Mouse (Mus musculus): Measurements from ENCODE around the gene Tenm4. TPM values are rescaled to one million over a fixed set of nuclear protein-coding genes. Genes with fewer than 3 reads are reported as not detected.
A peak's percentile ranks its signal among the peaks of the same experiment; 100 is the strongest.

Tenm4 gene
- polyA plus RNA-seq, 1 experiment from 2014 or later = 51.6 TPM

DNA sequence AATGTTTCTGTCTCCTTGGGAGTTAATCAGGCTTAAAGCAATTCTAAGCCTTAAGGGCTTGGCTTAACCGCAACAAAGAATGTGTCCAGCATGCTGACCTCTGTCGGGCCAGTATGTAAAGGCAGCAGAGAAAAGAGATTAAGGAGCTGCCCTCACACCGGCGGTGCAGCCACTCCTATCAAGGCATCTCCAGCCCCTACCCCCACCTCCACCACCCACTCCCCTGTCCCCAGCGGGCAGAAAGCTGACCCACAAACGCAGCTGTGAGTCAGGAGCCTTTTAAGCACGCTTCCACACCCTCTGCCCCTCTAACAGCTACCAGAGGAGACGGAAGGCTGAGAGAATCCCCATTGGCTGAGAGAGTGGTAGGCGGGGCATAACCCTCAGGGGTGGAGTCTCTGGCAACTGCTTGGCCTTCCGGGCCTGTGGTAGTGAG is 18.1 kb upstream of the Tenm4 start:
- no peaks in the 10 kb centered on the region for H3K36me3 ChIP-seq
- H3K9ac ChIP-seq = no peak overlapping the region
- H3K4me1 ChIP-seq = peaks cover 13% of the 10 kb centered on the region
- no peak overlapping the region for H3K27ac ChIP-seq (replicated peaks)
- peak overlapping the region; percentile 58 for H3K4me2 ChIP-seq (replicated peaks)
- 1% methylated on average over 10 of the region's 10 CpGs for WGBS
- no peaks in the 10 kb centered on the region for H3K27me3 ChIP-seq
- ATAC-seq (ENCODE audit: insufficient number of reproducible peaks, low FRiP score, low TSS enrichment, low read depth) = peak; percentile 90
- H3K9me3 ChIP-seq (replicated peaks) = no peaks in the 10 kb centered on the region
- peak overlapping the region; percentile 40 for H3K4me3 ChIP-seq (replicated peaks)

DNA sequence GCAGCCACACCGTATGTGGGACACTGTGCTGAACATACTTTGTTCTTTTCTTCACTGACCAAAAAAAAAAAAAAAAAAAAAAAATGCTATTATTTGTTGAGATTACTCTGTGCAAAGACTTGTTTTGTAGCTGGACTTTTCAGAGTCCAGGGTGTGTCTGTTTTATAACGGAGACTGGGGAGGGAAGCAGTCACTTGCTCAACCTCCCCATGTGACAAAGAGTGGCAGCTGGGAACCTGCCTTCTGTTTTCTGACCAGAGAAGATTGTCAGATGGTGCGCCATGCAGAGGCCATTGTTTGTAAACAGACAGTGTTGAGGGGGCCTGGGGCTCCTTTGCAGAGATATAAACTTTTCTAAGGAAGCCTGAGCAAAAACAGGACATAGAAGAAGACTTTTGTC is 17.0 kb upstream of the Tenm4 start:
- ATAC-seq (ENCODE audit: insufficient number of reproducible peaks, low FRiP score, low TSS enrichment, low read depth) = no peak
- Histone ChIP-seq H3K27me3 (no peaks in the 10 kb centered on the region), H3K36me3 (no peaks in the 10 kb centered on the region), H3K27ac (replicated peaks) (no peak overlapping the region), H3K9ac (no peak overlapping the region), H3K4me1 (peaks cover 13% of the 10 kb centered on the region), H3K9me3 (replicated peaks) (no peaks in the 10 kb centered on the region), H3K4me2 (replicated peaks) (no peak overlapping the region), H3K4me3 (replicated peaks) (no peak overlapping the region)
- 82% methylated on average over 3 of the region's 3 CpGs for WGBS

DNA sequence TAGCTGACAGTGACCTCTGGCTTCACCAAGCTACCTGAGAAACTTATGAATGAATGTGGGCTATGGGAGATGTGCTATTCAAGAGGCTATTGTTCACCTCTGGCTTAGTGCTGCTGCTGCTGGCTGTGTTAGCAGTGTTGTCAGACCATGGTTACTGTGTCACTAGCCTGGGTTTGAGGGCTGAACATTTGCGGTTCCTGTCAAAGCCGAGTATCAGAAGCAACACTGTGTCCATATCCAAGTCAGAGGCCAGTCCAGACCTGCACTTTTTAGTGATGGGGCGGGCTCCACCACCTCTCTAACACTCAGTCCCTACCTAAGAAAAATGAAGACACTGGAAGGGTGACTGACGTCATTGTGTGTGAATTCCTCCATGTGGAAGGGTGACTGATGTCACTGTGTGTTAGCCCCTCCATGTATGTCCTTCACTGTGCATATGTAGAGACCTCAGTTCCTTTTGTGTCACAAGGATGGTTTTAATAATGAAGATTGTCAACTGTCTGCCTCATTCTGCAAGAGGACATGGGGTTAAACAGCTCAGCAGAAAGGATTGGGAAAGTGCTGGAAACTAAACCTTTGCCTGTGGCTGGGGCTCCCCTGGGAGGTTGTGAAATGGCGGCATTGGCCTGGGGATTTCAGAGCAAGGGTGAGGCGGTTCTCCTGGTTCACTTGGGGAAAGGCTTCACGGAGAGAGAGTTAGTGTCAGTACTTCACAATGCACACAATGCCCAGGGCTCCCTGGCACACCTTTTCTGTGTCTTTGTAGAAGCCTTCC is 14.4 kb upstream of the Tenm4 start:
- no peak overlapping the region for H3K27ac ChIP-seq (replicated peaks)
- ATAC-seq (ENCODE audit: insufficient number of reproducible peaks, low FRiP score, low TSS enrichment, low read depth) = no peak
- H3K4me1 ChIP-seq = peaks cover 13% of the 10 kb centered on the region
- no peak overlapping the region for H3K4me2 ChIP-seq (replicated peaks)
- no peaks in the 10 kb centered on the region for H3K36me3 ChIP-seq
- H3K27me3 ChIP-seq = no peaks in the 10 kb centered on the region
- H3K9ac ChIP-seq = no peak overlapping the region
- WGBS = 63% methylated on average over 7 of the region's 7 CpGs
- H3K9me3 ChIP-seq (replicated peaks) = no peaks in the 10 kb centered on the region
- H3K4me3 ChIP-seq (replicated peaks) = no peak overlapping the region

DNA sequence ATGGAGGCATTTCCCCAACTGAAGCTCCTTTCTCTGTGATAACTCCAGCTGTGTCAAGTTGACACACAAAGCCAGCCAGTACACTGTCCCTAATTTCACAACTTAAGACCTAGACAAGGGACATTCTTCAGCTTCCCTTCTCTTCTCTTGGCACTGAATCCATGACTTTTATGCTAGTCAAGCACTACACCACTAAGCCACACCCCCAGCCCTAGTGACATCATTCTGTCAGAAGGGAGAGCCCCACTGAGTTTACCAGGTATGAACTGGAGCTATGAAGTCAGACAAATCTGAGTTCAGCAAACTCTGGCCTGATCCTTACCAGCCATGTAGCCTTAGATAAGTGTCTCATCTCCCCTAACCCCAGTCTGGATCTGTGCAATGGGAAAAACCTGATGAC is 6.9 kb upstream of the Tenm4 start:
- H3K27ac ChIP-seq (replicated peaks) = no peak overlapping the region
- H3K4me2 ChIP-seq (replicated peaks) = no peak overlapping the region
- H3K27me3 ChIP-seq = no peaks in the 10 kb centered on the region
- H3K9me3 ChIP-seq (replicated peaks) = no peaks in the 10 kb centered on the region
- H3K36me3 ChIP-seq = no peaks in the 10 kb centered on the region
- peaks cover 5% of the 10 kb centered on the region; the same call in 1 of the 2 replicates for H3K4me1 ChIP-seq
- no peak for ATAC-seq (ENCODE audit: insufficient number of reproducible peaks, low FRiP score, low TSS enrichment, low read depth)
- no peak overlapping the region for H3K4me3 ChIP-seq (replicated peaks)
- no peak overlapping the region for H3K9ac ChIP-seq

DNA sequence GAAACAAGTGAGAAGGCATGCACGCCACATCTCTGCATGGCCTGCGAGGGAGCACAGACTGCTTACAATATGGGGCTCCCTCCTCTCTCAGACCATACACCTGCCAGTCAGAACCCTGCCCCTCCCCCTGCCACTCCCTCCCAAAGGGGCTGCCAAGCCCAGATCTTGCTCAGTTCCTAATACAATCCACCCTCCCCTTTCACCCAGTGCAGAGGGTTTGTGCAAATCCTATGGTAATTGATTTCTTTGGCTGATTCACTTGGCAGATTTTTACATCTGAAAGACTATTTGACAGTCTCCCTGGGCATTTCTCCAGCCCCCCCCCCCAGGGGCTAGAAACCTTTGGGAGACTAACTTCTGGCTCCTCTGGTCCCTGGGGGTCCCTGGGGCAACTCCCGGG is 2.1 kb upstream of the Tenm4 start:
- no peak for ATAC-seq (ENCODE audit: insufficient number of reproducible peaks, low FRiP score, low TSS enrichment, low read depth)
- no peaks in the 10 kb centered on the region for H3K36me3 ChIP-seq

DNA sequence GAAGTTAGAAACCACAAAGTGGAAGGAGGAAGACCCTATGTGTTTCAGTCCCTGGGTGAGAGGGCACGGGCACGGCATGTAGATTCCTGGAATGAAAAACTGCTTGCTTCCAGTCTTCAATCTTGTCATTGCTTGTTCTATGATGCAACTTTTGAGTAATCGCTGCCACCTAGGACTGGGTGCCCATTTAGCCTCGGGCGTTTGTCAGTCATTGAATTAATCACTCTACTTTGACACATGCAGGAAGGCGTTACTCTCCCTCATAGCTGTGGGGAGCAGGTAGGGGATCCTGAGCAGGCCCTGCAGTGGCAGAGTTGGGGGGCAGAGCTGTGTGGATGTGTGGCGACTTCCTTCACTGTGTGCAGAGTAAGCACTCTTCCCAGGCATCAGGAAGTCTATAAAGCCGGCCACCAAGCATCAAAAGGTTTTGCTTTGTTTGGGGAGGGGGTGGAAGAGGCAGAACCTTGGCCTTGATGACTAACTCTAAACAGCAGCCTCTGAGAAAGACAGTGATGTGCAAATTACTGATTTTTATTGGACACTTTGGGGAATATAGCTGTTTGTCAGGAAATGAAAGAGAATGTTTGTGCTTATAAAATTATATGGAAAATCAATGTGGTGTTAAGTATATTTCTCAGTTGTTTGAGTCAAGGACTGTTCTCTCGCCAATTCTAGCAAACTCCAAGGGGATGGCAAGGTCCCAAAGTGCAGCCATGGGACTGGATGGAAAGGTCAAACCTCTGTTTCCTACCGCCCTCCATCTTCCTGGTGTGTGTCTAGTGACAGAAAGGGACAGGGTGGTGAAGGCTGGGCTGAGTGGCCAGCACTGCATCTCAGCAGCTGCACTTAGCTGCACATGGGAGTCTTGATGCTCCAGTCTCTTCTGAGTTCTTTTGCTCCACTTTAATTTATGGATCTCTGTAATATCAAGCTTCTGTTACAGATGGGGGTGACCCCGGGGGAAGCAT is 834 bp downstream of the Tenm4 start:
- Histone ChIP-seq H3K4me1 (peaks cover 23% of the 10 kb centered on the region), H3K36me3 (no peaks in the 10 kb centered on the region), H3K9ac (no peak overlapping the region), H3K4me2 (replicated peaks) (peak overlapping the region; percentile 41), H3K27ac (replicated peaks) (no peak overlapping the region; the same call in 1 of the 2 replicates), H3K27me3 (no peaks in the 10 kb centered on the region), H3K9me3 (replicated peaks) (no peaks in the 10 kb centered on the region), H3K4me3 (replicated peaks) (no peak overlapping the region)
- WGBS = 42% methylated on average over 11 of the region's 11 CpGs
- ATAC-seq (ENCODE audit: insufficient number of reproducible peaks, low FRiP score, low TSS enrichment, low read depth) = no peak; the same call in 1 of the 2 replicates

More for the DNA sequence above, 2.1 kb upstream of the Tenm4 start:
- Histone ChIP-seq H3K9ac (no peak overlapping the region), H3K27ac (replicated peaks) (no peak overlapping the region), H3K4me3 (replicated peaks) (no peak overlapping the region), H3K4me1 (peaks cover 22% of the 10 kb centered on the region), H3K4me2 (replicated peaks) (no peak overlapping the region), H3K27me3 (no peaks in the 10 kb centered on the region), H3K9me3 (replicated peaks) (no peaks in the 10 kb centered on the region)
- 38% methylated on average over 3 of the region's 3 CpGs for WGBS

DNA sequence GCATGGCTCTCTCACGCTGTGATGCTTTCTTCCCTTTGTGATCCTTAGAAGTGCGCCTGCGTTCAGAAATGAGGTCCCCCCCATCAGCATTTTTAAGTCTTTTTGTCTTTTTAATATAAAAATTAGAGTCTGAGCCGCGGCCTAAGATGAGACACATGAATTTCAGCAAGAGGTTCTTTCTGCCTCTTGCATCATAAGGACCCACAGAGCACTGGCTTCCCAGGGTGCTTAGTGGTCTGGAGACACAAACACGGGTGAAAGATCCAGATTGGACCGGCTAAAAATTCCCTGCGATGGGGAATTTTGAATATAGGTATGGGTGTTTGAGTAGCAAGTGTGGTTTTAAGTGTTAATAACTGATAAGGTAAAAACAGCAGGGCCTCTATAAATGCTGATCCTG is 5.7 kb downstream of the Tenm4 start:
- Histone ChIP-seq H3K9ac (no peak overlapping the region), H3K27me3 (no peaks in the 10 kb centered on the region), H3K4me1 (peaks cover 5% of the 10 kb centered on the region; the same call in 1 of the 2 replicates), H3K27ac (replicated peaks) (no peak overlapping the region), H3K36me3 (no peaks in the 10 kb centered on the region), H3K4me3 (replicated peaks) (no peak overlapping the region), H3K4me2 (replicated peaks) (no peak overlapping the region), H3K9me3 (replicated peaks) (no peaks in the 10 kb centered on the region)
- ATAC-seq (ENCODE audit: insufficient number of reproducible peaks, low FRiP score, low TSS enrichment, low read depth) = no peak
- WGBS = 82% methylated on average over 8 of the region's 8 CpGs

DNA sequence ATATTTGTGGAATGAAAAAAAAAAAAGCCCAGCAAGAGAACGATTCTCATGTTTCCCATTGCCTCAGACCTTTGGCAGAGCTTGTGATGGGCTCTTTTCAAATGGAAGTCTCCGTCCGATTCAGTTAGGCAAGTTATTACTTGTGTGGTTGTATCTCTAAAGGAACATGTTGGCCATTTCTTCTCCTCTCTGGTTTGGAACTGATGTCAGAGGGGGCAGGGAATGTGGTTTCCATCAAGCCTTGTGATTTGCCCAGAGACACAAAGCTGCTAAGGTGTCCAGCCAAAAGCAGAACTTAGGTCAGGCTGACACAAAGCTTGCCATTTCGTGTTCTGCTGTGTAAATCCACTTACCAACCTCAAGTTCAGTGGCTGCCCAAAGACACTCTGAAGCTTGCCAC is 10.7 kb downstream of the Tenm4 start:
- Histone ChIP-seq H3K9me3 (replicated peaks) (no peaks in the 10 kb centered on the region), H3K4me2 (replicated peaks) (no peak overlapping the region), H3K27me3 (no peaks in the 10 kb centered on the region), H3K4me1 (no peaks in the 10 kb centered on the region), H3K36me3 (no peaks in the 10 kb centered on the region), H3K4me3 (replicated peaks) (no peak overlapping the region), H3K27ac (replicated peaks) (no peak overlapping the region), H3K9ac (no peak overlapping the region)
- no peak for ATAC-seq (ENCODE audit: insufficient number of reproducible peaks, low FRiP score, low TSS enrichment, low read depth)
- 62% methylated on average over 4 of the region's 4 CpGs for WGBS

DNA sequence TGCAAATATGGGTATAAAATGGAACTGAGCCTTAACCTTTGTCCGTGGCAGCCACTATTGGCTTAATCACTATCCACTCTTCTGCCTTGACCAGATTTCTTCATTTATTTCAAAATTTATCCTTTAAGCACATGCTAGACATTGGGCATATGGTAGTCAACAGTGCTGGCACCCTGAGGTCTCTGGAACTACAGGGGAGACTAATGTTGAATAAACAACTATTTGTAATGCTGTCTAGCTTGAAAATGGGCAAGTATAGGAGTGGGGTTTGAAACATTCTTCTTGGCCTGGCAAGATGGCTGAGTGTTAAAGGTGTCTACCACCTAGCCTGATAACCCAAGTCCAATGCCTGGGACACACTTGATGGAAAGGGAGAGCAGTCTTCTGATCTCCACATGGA is 12.1 kb downstream of the Tenm4 start:
- 96% methylated on average over 1 of the region's 1 CpGs for WGBS

DNA sequence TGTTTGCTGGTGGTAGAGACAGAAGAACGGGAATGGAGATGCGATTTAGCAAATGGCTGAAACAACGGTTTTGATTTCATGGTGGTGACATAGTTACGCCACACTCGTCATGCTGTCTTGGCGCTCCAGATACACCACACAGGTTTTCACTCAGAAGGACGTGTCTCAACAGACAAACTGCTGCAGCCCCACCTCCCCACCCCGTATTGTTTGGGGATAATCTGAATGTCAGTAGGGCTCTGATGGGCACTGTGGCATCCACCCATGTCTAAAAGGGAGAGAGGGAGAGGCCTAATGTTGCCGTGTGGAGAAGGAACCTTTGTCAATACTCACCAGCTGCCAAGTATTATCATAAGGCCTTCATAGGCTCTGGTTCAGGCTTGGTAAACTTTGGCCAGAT is 14.4 kb downstream of the Tenm4 start:
- 62% methylated on average over 9 of the region's 9 CpGs for WGBS
- Histone ChIP-seq H3K27me3 (no peaks in the 10 kb centered on the region), H3K9me3 (replicated peaks) (no peaks in the 10 kb centered on the region), H3K4me2 (replicated peaks) (no peak overlapping the region), H3K4me1 (no peaks in the 10 kb centered on the region), H3K36me3 (no peaks in the 10 kb centered on the region), H3K4me3 (replicated peaks) (no peak overlapping the region), H3K9ac (no peak overlapping the region), H3K27ac (replicated peaks) (no peak overlapping the region)
- ATAC-seq (ENCODE audit: insufficient number of reproducible peaks, low FRiP score, low TSS enrichment, low read depth) = no peak

More for the DNA sequence above, 12.1 kb downstream of the Tenm4 start:
- ATAC-seq (ENCODE audit: insufficient number of reproducible peaks, low FRiP score, low TSS enrichment, low read depth) = no peak
- Histone ChIP-seq H3K27me3 (no peaks in the 10 kb centered on the region), H3K27ac (replicated peaks) (no peak overlapping the region), H3K4me1 (no peaks in the 10 kb centered on the region), H3K9me3 (replicated peaks) (no peaks in the 10 kb centered on the region), H3K4me2 (replicated peaks) (no peak overlapping the region), H3K4me3 (replicated peaks) (no peak overlapping the region), H3K36me3 (no peaks in the 10 kb centered on the region), H3K9ac (no peak overlapping the region)

DNA sequence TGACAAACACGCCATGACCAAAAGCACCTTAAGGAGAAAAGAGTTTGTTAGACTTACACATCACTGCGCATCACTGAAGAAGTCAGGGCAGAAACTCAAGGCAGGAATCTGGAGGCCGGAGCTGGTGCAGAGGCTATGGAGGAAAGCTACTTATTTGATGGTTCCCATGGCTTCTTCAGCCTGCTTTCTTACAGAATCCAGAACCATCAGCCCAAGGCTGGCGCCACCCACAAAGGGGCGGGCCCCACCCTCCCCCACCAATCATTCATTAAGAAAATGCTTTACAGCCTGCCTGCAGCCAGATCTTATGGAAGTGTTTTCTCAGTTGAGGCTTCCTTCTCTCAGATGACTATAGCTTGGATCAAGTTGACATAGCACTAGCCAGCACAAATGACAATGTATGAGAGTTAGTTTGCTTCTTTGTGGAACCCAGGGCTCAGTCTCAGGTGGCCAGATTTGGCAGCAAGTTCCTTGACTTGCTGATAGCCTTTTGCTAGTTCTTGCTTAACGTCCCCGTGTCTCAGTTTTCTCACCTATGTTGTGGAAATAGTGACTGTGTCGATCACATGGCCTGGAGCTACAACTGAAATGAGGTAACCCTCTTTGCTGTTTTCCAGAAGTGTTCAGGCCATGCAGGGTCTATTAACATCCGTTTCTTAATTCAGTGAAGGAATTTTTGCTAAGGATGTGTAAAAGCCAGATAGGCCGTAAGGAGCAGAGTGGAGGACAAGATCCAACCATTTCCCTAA is 32.9 kb downstream of the Tenm4 start:
- Histone ChIP-seq H3K4me2 (replicated peaks) (no peak overlapping the region), H3K9ac (no peak overlapping the region), H3K4me3 (replicated peaks) (no peak overlapping the region), H3K36me3 (no peaks in the 10 kb centered on the region), H3K4me1 (0 out of 2 replicates have a peak, but pooled peaks cover under 1% of the 10 kb centered on the region), H3K27ac (replicated peaks) (no peak overlapping the region), H3K27me3 (no peaks in the 10 kb centered on the region), H3K9me3 (replicated peaks) (no peaks in the 10 kb centered on the region)
- ATAC-seq (ENCODE audit: insufficient number of reproducible peaks, low FRiP score, low TSS enrichment, low read depth) = no peak
- 71% methylated on average over 10 of the region's 10 CpGs for WGBS

Measured in embryonic facial prominence, embryonic 15.5 days (tissue).